Mouse (Mus musculus): Measurements from ENCODE around the gene Slc26a1.

The Slc26a1 gene

GRCm38 (mm10) chr5:108691152-108691551 lies 15.8 kb upstream of the Slc26a1 start:
- DNase-seq (ENCODE audit: low read depth, low spot score), result no peak

GRCm38 (mm10) chr5:108689091-108689490 lies 13.7 kb upstream of the Slc26a1 start:
- no peak for DNase-seq (ENCODE audit: low read depth, low spot score)

- DNase-seq (ENCODE audit: low read depth, low spot score), result no peak
Measured at GRCm38 (mm10) chr5:108680871-108681270, 5.5 kb upstream of the Slc26a1 start.

GRCm38 (mm10) chr5:108679909-108680308 lies 4.5 kb upstream of the Slc26a1 start:
- no peak for DNase-seq (ENCODE audit: low read depth, low spot score)

- DNase-seq (ENCODE audit: low read depth, low spot score), result no peak
Measured at GRCm38 (mm10) chr5:108678296-108678854, 3.0 kb upstream of the Slc26a1 start.

- DNase-seq (ENCODE audit: low read depth, low spot score), result no peak
Measured at GRCm38 (mm10) chr5:108677605-108678295, 2.4 kb upstream of the Slc26a1 start.

GRCm38 (mm10) chr5:108676772-108677498 lies 1.6 kb upstream of the Slc26a1 start:
- no peak for DNase-seq (ENCODE audit: low read depth, low spot score)

- DNase-seq (ENCODE audit: low read depth, low spot score), result no peak
Measured at GRCm38 (mm10) chr5:108674624-108675023, 745 bp downstream of the Slc26a1 start.

GRCm38 (mm10) chr5:108671757-108672156 lies 3.6 kb downstream of the Slc26a1 start:
- DNase-seq (ENCODE audit: low read depth, low spot score), result no peak

- no peak for DNase-seq (ENCODE audit: low read depth, low spot score)
Measured at GRCm38 (mm10) chr5:108670785-108671184, 4.6 kb downstream of the Slc26a1 start.

GRCm38 (mm10) chr5:108669986-108670385 lies 5.4 kb downstream of the Slc26a1 start:
- DNase-seq (ENCODE audit: low read depth, low spot score), result no peak

GRCm38 (mm10) chr5:108668977-108669936 lies 6.1 kb downstream of the Slc26a1 start, which contains the start of gene Dgkq:
Gene Dgkq (minus strand): TSS chr5:108669672.
- DNase-seq (ENCODE audit: low read depth, low spot score), result peak; percentile 79

- no peak for DNase-seq (ENCODE audit: low read depth, low spot score)
Measured at GRCm38 (mm10) chr5:108668387-108668932, 6.9 kb downstream of the Slc26a1 start.

GRCm38 (mm10) chr5:108667370-108667769 lies 8.0 kb downstream of the Slc26a1 start:
- no peak for DNase-seq (ENCODE audit: low read depth, low spot score)

GRCm38 (mm10) chr5:108665066-108665465 lies 10.3 kb downstream of the Slc26a1 start:
- DNase-seq (ENCODE audit: low read depth, low spot score), result no peak

- DNase-seq (ENCODE audit: low read depth, low spot score), result no peak
Measured at GRCm38 (mm10) chr5:108662772-108663171, 12.6 kb downstream of the Slc26a1 start.

GRCm38 (mm10) chr5:108660632-108661268 lies 14.6 kb downstream of the Slc26a1 start:
- DNase-seq (ENCODE audit: low read depth, low spot score), result peak; percentile 80

GRCm38 (mm10) chr5:108659698-108660631 lies 15.4 kb downstream of the Slc26a1 start, which contains the start of gene Idua:
Gene Idua (plus strand): TSS chr5:108660331.
- DNase-seq (ENCODE audit: low read depth, low spot score), result no peak

GRCm38 (mm10) chr5:108658611-108659010 lies 16.8 kb downstream of the Slc26a1 start:
- no peak for DNase-seq (ENCODE audit: low read depth, low spot score)

GRCm38 (mm10) chr5:108657406-108657805 lies 18.0 kb downstream of the Slc26a1 start:
- no peak for DNase-seq (ENCODE audit: low read depth, low spot score)
